Mouse (Mus musculus) heart, embryonic 11.5 days (tissue): ENCODE measurements around the gene Slc22a18. TPM values are rescaled to one million over a fixed set of nuclear protein-coding genes. Genes with fewer than 3 reads are reported as not detected.

Source experiments
- ATAC-seq: fragments of 200-750 bp; cut with Nextera tagmentation; replicated peaks from 2 replicates; pipeline ENCODE4 v1.8.0; 2017; ENCODE audit warnings: moderate library complexity; ENCODE audit not compliant: insufficient number of reproducible peaks, low FRiP score, low TSS enrichment
- H3K27ac ChIP-seq: fragments of 300-500 bp; sonication (generic); 2 replicates; pipeline ENCODE4 v1.5.1; 2014; ENCODE audit warnings: mild to moderate bottlenecking, low read depth, low read length
- H3K27me3 ChIP-seq: fragments of 300-500 bp; sonication (generic); 2 replicates; pipeline ENCODE4 v1.6.1; 2014; ENCODE audit warnings: mild to moderate bottlenecking, low read length, mixed read lengths; ENCODE audit not compliant: control insufficient read depth, insufficient read depth
- H3K36me3 ChIP-seq: fragments of 300-500 bp; sonication (generic); 2 replicates; pipeline ENCODE4 v1.6.1; 2014; ENCODE audit warnings: mild to moderate bottlenecking, low read length, moderate library complexity, mixed read lengths; ENCODE audit not compliant: control insufficient read depth, insufficient read depth
- H3K4me1 ChIP-seq: fragments of 300-500 bp; sonication (generic); 2 replicates; pipeline ENCODE4 v1.6.1; 2014; ENCODE audit warnings: low read length; ENCODE audit not compliant: control insufficient read depth, insufficient read depth
- H3K4me2 ChIP-seq: fragments of 300-500 bp; sonication (generic); 2 replicates; pipeline ENCODE4 v1.6.1; 2014; ENCODE audit warnings: mild to moderate bottlenecking, moderate library complexity
- H3K4me3 ChIP-seq: fragments of 300-500 bp; sonication (generic); 2 replicates; pipeline ENCODE4 v1.5.1; 2014; ENCODE audit warnings: low read depth, low read length
- H3K9ac ChIP-seq: fragments of 300-500 bp; sonication (generic); 2 replicates; pipeline ENCODE4 v1.6.1; 2014; ENCODE audit warnings: mild to moderate bottlenecking, low read depth, low read length, moderate library complexity
- H3K9me3 ChIP-seq: fragments of 300-500 bp; sonication (generic); replicated peaks from 2 replicates; pipeline ENCODE4 v1.6.1; 2016; ENCODE audit warnings: low read length; ENCODE audit not compliant: control insufficient read depth
- WGBS: fragments of 180-500 bp; shearing (Covaris S2); extraction: QIAGEN DNeasy Blood & Tissue Kit; methylation state at CpG from one replicate; pipeline ENCODE4 v1.1.7; 2014; ENCODE audit not compliant: insufficient replicate concordance; 5-methylcytosine and 5-hydroxymethylcytosine counted together
- polyA plus RNA-seq: library from polyadenylated mRNA; unstranded; fragments of >200 nt; fragmentation: Nextera tagmentation; extraction: Ambion mirVana; gene quantifications from 2 replicates; pipeline ENCODE4 v1.2.1, GENCODE M21; 2014

The Slc22a18 gene
- polyA plus RNA-seq, 1 experiment from 2014 or later: 0.87 TPM

DNA sequence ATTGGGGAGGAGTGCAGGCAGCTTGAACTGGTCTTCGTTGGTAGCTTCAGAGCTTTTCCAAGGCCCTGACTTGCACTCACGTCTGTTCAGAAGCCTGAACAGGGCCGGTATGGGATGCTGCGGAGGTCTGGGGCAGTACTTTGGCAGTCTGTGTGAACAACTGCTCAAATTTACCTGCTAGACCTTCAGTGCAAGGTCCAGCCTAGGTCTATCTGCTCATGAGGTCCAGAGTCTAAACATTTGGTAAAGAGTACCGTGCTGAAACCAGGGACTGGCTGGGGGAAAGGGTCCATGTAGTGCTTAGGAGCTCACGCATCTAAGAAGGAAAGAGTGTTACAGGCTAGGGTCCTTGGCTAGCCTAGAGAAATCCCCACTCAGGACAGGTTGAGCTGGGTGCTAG is 16.2 kb downstream of the Slc22a18 start:
- Histone ChIP-seq H3K27ac (no peak overlapping the region), H3K36me3 (no peaks in the 10 kb centered on the region), H3K4me3 (no peak overlapping the region), H3K4me1 (no peaks in the 10 kb centered on the region), H3K27me3 (peaks cover 19% of the 10 kb centered on the region), H3K9me3 (no peaks in the 10 kb centered on the region), H3K4me2 (no peak overlapping the region), H3K9ac (no peak overlapping the region)
- 67% methylated on average over 6 of the region's 6 CpGs for WGBS
- ATAC-seq: no peak

DNA sequence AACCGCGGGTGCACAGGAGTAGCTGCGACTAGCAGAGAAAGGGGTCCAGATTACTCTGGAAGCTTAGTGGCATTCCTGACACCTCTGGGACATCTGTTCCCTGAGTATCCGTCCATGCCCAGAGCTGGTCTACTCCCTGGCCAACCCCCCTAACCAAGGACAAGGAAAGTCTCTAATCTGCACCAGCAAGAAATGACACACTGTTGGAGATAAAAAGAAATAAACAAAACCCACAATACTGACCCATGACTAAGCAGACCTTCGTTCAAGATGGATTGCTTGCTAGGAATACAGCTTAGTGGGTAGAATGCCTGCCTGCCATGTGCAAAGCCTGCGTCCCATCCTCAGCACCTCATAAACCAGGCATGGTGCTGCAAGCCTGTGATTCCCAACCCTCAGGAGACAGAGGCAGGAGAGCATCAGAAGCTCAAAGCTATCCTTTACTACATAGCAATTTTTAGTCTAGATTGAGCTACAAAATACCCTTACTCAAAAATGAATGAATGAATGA is 20.1 kb downstream of the Slc22a18 start:
- H3K9me3 ChIP-seq: no peaks in the 10 kb centered on the region
- H3K4me1 ChIP-seq: no peaks in the 10 kb centered on the region
- ATAC-seq: no peak
- H3K27me3 ChIP-seq: peaks cover 24% of the 10 kb centered on the region
- no peak overlapping the region for H3K27ac ChIP-seq
- no peak overlapping the region for H3K9ac ChIP-seq
- H3K4me3 ChIP-seq: no peak overlapping the region
- H3K36me3 ChIP-seq: no peaks in the 10 kb centered on the region
- WGBS: 73% methylated on average over 6 of the region's 6 CpGs
- H3K4me2 ChIP-seq: no peak overlapping the region

DNA sequence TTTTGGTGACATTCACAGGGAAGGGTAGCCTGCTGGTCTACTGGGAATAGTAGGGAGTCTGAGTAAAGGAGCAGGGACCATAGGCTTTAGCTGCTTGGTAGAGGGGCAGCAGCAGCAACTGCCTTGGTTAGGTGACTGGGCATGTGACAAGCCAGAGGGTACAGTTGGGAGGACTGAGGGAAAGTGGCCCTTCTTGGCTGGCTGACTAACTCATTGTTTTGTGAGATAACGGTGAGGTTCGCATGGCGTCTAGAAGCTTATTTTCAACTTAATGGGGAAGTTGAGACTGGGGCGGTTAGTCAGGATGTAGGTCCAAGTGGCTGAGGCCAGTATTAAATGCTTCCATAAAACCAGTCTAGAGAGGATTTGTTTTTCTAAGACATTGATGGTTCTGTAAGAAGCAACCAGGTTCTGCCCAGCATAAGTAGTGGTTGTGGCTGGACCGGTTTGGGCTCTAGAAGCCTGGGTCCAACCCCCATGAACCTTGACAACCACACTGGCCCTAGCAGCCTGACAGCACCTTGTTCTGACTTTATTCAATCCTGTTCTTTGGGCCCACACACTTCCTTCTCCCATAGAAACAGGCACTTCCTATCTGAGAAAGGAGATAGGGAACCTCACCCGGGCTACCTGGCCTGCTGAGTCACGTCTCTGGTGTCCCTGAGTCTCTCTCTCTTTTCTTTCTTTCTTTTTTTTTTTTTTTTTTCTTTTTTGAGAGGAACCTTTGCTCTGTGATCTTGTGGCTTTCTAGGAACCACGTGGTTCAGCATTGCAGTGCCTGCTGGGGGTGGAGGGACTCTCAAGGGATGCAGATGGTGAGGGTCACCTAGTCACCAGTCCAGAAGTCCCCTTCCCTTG is 21.8 kb downstream of the Slc22a18 start:
- Histone ChIP-seq H3K36me3 (no peaks in the 10 kb centered on the region), H3K9me3 (no peaks in the 10 kb centered on the region), H3K4me3 (no peak overlapping the region), H3K4me2 (no peak overlapping the region), H3K27me3 (peaks cover 28% of the 10 kb centered on the region), H3K4me1 (no peaks in the 10 kb centered on the region), H3K9ac (no peak overlapping the region), H3K27ac (no peak overlapping the region)
- no peak for ATAC-seq
- WGBS: 62% methylated on average over 8 of the region's 8 CpGs

DNA sequence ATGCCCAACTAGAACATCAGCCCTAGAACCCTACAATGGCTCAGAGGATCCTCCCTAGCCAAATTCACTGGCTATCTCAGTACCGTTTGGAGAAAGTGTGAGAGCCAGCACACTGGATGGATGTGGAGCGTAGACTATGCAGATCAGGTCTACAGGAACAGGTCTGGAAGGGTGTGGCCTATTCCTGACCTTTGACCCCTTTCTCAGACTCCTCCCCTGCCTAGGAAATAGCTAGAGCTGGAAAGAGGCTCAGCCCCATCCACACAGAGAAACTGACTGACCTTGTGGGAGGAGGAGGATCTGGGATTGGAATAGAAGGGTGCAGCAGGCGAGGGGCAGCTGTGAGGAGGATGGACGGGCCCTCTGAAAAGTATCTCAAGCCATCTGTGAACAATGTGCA is 25.0 kb downstream of the Slc22a18 start:
- no peak overlapping the region for H3K4me3 ChIP-seq
- no peak overlapping the region for H3K27ac ChIP-seq
- ATAC-seq: no peak
- H3K9ac ChIP-seq: no peak overlapping the region
- peaks cover 43% of the 10 kb centered on the region for H3K27me3 ChIP-seq
- no peaks in the 10 kb centered on the region for H3K36me3 ChIP-seq
- WGBS: 84% methylated on average over 4 of the region's 4 CpGs
- H3K4me1 ChIP-seq: peaks cover 7% of the 10 kb centered on the region; the same call in 1 of the 2 replicates
- no peak overlapping the region for H3K4me2 ChIP-seq
- no peaks in the 10 kb centered on the region for H3K9me3 ChIP-seq

DNA sequence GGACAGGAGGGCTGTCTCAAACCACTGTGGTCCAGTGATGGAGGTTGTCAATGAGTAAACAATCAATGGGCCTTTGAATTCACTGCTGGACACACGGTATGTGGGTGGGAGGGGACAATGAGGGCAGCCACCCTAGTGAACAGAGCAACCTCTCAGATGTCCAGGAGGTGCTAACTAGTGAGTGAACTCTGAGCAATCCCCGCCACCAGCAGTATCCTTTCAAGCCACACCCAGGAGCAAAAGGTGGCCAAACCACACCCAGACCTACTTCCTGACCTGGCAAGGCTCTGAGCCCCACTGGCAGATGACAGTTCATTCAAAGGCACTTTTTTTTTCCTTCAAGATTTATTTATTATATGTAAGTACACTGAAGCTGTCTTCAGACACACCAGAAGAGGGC is 27.4 kb downstream of the Slc22a18 start:
- ATAC-seq: no peak
- Histone ChIP-seq H3K4me3 (no peak overlapping the region), H3K27me3 (peaks cover 55% of the 10 kb centered on the region), H3K27ac (no peak overlapping the region), H3K4me2 (no peak overlapping the region), H3K36me3 (no peaks in the 10 kb centered on the region), H3K4me1 (peaks cover 7% of the 10 kb centered on the region; the same call in 1 of the 2 replicates), H3K9ac (no peak overlapping the region), H3K9me3 (no peaks in the 10 kb centered on the region)
- WGBS: 33% methylated on average over 2 of the region's 2 CpGs

DNA sequence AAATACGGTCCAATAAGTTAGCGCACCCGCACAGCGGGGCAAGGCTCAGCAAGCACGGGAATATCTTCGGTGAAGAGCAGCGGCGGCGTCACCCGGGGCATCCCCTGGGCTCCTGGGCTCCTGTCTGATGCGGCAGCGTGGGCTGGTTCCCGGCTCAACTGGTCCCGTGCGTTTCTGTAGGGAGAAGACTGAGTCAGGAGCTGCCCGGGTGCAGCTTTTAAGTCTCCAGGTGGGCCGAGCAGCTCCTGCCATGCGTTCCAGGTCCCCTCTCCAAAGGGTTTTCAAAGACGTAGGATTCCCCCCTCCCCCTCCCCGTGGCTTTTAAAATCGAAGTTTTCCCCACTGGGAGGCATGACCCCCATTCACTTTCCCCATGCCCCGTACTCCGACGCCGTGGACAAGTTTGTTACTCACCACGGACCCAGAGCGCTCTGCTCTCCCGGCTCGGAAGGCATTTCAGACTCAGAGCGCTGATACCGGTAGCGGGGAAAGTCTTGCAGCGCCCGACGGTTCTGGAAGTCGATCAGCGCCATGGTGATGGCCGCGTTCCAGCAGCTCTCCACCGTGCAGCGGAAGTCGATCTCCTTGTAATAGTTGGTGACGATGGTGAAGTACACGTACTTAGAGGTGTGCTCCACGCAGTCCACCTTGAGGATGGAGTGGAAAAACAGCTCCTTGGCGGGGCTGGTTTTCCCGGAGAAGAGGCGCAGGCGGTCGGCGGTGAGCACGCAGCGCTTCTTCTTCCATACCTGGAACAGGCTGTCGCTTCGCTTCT is 28.3 kb downstream of the Slc22a18 start:
- peaks cover 7% of the 10 kb centered on the region; the same call in 1 of the 2 replicates for H3K4me1 ChIP-seq
- peak overlapping the region; percentile 47 for H3K4me3 ChIP-seq
- H3K4me2 ChIP-seq: peak overlapping the region; percentile 83
- H3K27ac ChIP-seq: no peak overlapping the region
- ATAC-seq: no peak
- 2% methylated on average over 55 of the region's 55 CpGs for WGBS
- no peaks in the 10 kb centered on the region for H3K9me3 ChIP-seq
- H3K27me3 ChIP-seq: peaks cover 55% of the 10 kb centered on the region
- 0 out of 2 replicates have a peak overlapping the region, but pooled peaks have one; percentile 8 for H3K9ac ChIP-seq
- H3K36me3 ChIP-seq: no peaks in the 10 kb centered on the region

DNA sequence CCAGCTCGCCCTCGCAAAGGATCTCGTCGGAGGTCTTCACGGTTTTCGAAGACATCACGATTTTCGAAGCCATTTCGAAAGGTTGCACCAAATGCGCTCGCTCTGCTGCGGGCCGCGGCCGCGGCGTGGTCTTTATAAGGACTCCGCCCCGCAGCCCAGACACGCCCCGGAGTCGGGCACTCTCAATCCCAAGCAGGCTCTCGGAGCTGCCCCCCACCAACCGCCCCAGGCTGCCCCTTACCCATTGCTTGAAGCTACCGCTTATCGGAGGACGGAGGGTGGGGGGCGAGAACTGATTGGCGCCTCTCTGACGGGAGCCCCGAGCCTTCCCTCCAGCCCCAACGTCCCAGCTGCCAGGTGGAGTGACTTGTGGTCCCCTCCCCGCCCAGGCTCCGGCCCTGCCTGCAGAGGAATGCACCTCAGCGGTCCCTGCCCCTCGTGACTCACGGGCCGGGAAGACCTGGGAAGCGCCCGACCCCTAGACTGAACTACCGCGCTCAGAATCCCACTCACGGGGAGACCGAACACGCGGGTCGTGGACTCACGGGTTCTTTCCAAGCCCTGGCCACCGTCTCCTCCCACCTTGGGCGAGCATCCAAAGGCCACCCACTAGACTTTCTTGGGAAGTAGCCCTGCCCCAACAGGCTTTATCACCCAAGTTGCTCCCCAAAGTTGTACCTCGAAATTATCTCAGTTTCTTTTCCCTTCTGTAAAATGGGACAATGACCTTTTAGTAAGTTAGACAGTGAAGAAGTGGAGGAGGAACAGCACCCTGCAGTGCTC is 29.1 kb downstream of the Slc22a18 start, which contains the start of gene Phlda2:
Phlda2 (minus strand) TSS at position 733 of the 783 bp plus-strand sequence.
- H3K27ac ChIP-seq: no peak within 1 kb of the TSS
- 2% methylated on average over 51 of the region's 51 CpGs for WGBS
- ATAC-seq: peak; percentile 24; the same call in 1 of the 2 replicates

DNA sequence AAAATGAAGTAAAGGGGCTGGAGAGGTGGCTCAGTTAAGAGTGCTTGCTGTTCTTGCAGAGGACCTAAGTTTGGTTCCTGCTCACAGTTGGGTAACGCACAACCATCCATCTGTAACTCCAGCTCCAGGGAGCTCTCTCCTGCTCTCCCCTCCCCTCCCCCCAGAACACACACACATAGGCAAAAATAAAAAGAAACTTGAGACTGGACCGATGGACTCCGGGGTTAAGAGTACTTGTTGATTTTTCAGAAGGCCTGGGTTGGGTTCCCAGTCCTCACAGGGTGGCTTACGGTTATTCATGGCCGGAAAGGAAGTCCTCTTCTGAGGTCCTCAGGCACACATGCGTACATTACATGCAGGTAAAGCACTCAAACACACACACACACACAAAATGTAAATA is 30.4 kb downstream of the Slc22a18 start:
- Histone ChIP-seq H3K36me3 (no peaks in the 10 kb centered on the region), H3K9ac (no peak overlapping the region), H3K4me3 (no peak overlapping the region), H3K27ac (no peak overlapping the region), H3K9me3 (no peaks in the 10 kb centered on the region), H3K4me2 (no peak overlapping the region), H3K4me1 (peaks cover 7% of the 10 kb centered on the region; the same call in 1 of the 2 replicates), H3K27me3 (peaks cover 48% of the 10 kb centered on the region)
- no peak for ATAC-seq
- WGBS: 79% methylated on average over 6 of the region's 6 CpGs

More for the DNA sequence above, 29.1 kb downstream of the Slc22a18 start, which contains the start of gene Phlda2:
- Histone ChIP-seq H3K4me3 (peak within 1 kb of the TSS; percentile 47), H3K36me3 (no peaks in the 10 kb centered on the region), H3K9ac (0 out of 2 replicates have a peak within 1 kb of the TSS, but pooled peaks have one; percentile 16), H3K9me3 (no peaks in the 10 kb centered on the region), H3K4me2 (peak within 1 kb of the TSS; percentile 83), H3K4me1 (peaks cover 7% of the 10 kb centered on the region; the same call in 1 of the 2 replicates), H3K27me3 (peaks cover 55% of the 10 kb centered on the region)
